Mouse (Mus musculus) cortical plate, adult 2 months (tissue): ENCODE data around the gene Magi1. TPM values are rescaled to one million over a fixed set of nuclear protein-coding genes. Genes with fewer than 3 reads are reported as not detected.
A peak's percentile ranks its signal among the peaks of the same experiment; 100 is the strongest.

Source experiments
- H3K27ac ChIP-seq: fragments of 200-500 bp; 2 replicates; pipeline ENCODE4 v1.5.1; 2012; ENCODE audit warnings: low read length, control low read depth, inconsistent platforms; ENCODE audit not compliant: insufficient read depth
- H3K4me1 ChIP-seq: fragments of 200-500 bp; 2 replicates; pipeline ENCODE4 v1.6.1; 2011; ENCODE audit warnings: low read length; ENCODE audit not compliant: control insufficient read depth, insufficient read depth
- H3K4me3 ChIP-seq: fragments of 200-500 bp; 2 replicates; pipeline ENCODE4 v1.5.1; 2011; ENCODE audit warnings: mild to moderate bottlenecking, low read length, control low read depth; ENCODE audit not compliant: insufficient read depth
- CTCF ChIP-seq: fragments of 200-500 bp; IDR thresholded peaks from 2 replicates; pipeline ENCODE4 v1.5.1; 2011; ENCODE audit warnings: mild to moderate bottlenecking, control low read depth, low read length; ENCODE audit not compliant: insufficient read depth; ENCODE audit errors: extremely low read depth
- POLR2A ChIP-seq: fragments of 200-500 bp; IDR thresholded peaks from 2 replicates; pipeline ENCODE4 v1.6.1; 2011; ENCODE audit warnings: mild to moderate bottlenecking, low read length, control low read depth; ENCODE audit not compliant: insufficient read depth; ENCODE audit errors: extremely low read depth
- polyA plus RNA-seq: library from polyadenylated mRNA; depleted of rRNA; stranded (reverse); fragments of >200 nt; gene quantifications from 2 replicates; pipeline ENCODE4 v1.2.3, GENCODE M21; 2012

Gene Magi1
- polyA plus RNA-seq, 1 experiment: 39.5 TPM

GRCm38 (mm10) chr6:93715181-93716180, 568.2 kb downstream of the Magi1 start:
- no peak for TF ChIP-seq CTCF
- no peak for TF ChIP-seq POLR2A
- H3K27ac ChIP-seq: no peak overlapping the region
- H3K4me1 ChIP-seq: peaks cover 2% of the 10 kb centered on the region; the same call in 1 of the 2 replicates
- H3K4me3 ChIP-seq: peak overlapping the region; percentile 34

- no peak overlapping the region for H3K27ac ChIP-seq
- TF ChIP-seq CTCF: no peak
- no peak for TF ChIP-seq POLR2A
- no peaks in the 10 kb centered on the region for H3K4me1 ChIP-seq
- no peak overlapping the region for H3K4me3 ChIP-seq
Measured at GRCm38 (mm10) chr6:93704350-93704749, 579.4 kb downstream of the Magi1 start.

- H3K27ac ChIP-seq: no peak overlapping the region
Measured at GRCm38 (mm10) chr6:93699436-93699835, 584.3 kb downstream of the Magi1 start.

GRCm38 (mm10) chr6:93697956-93698355, 585.8 kb downstream of the Magi1 start:
- no peak overlapping the region for H3K27ac ChIP-seq
- TF ChIP-seq CTCF (no peak), POLR2A (no peak)
- H3K4me3 ChIP-seq: no peak overlapping the region
- H3K4me1 ChIP-seq: peaks cover 1% of the 10 kb centered on the region; the same call in 1 of the 2 replicates

More at GRCm38 (mm10) chr6:93699436-93699835, 584.3 kb downstream of the Magi1 start:
- Histone ChIP-seq H3K4me3 (no peak overlapping the region), H3K4me1 (peaks cover 1% of the 10 kb centered on the region; the same call in 1 of the 2 replicates)
- TF ChIP-seq CTCF: no peak
- TF ChIP-seq POLR2A: no peak

- TF ChIP-seq POLR2A (no peak), CTCF (no peak)
- no peaks in the 10 kb centered on the region for H3K4me1 ChIP-seq
- H3K27ac ChIP-seq: no peak overlapping the region
- H3K4me3 ChIP-seq: no peak overlapping the region
Measured at GRCm38 (mm10) chr6:93678766-93679165, 605.0 kb downstream of the Magi1 start.

GRCm38 (mm10) chr6:93666731-93667130, 617.0 kb downstream of the Magi1 start:
- H3K27ac ChIP-seq: no peak overlapping the region
- no peak overlapping the region for H3K4me3 ChIP-seq
- H3K4me1 ChIP-seq: no peaks in the 10 kb centered on the region
- no peak for TF ChIP-seq CTCF
- TF ChIP-seq POLR2A: no peak

GRCm38 (mm10) chr6:93665056-93665805, 618.5 kb downstream of the Magi1 start:
- no peak overlapping the region for H3K4me3 ChIP-seq

GRCm38 (mm10) chr6:93661139-93661538, 622.6 kb downstream of the Magi1 start:
- TF ChIP-seq CTCF (no peak), POLR2A (no peak)
- peak overlapping the region; percentile 19; the same call in 1 of the 2 replicates for H3K27ac ChIP-seq
- H3K4me3 ChIP-seq: no peak overlapping the region
- peaks cover 4% of the 10 kb centered on the region; the same call in 1 of the 2 replicates for H3K4me1 ChIP-seq

More at GRCm38 (mm10) chr6:93665056-93665805, 618.5 kb downstream of the Magi1 start:
- TF ChIP-seq CTCF (no peak), POLR2A (no peak)
- Histone ChIP-seq H3K4me1 (peaks cover 4% of the 10 kb centered on the region; the same call in 1 of the 2 replicates), H3K27ac (no peak overlapping the region)

GRCm38 (mm10) chr6:93659534-93659933, 624.2 kb downstream of the Magi1 start:
- Histone ChIP-seq H3K4me1 (peaks cover 4% of the 10 kb centered on the region; the same call in 1 of the 2 replicates), H3K4me3 (no peak overlapping the region), H3K27ac (no peak overlapping the region)
- TF ChIP-seq POLR2A: no peak
- TF ChIP-seq CTCF: no peak
